ENCODE assay signal across 9 mouse cellular contexts in genomic region chrX:142200295-142200694, GRCm38 (mm10). TPM values are rescaled to one million over a fixed set of nuclear protein-coding genes. Genes with fewer than 3 reads are reported as not detected.
DNase-seq lines count a peak whose midpoint lies in the region; ATAC-seq lines count a peak whose summit lies in the region.
"Had no signal": no experiment of that assay in that cellular context is flagged by ENCODE, and none has a peak within 500 bp of the region (broad histone marks: within the 10 kb centered on the region; RNA-seq: fewer than 3 reads in every experiment).

No protein-coding gene starts in this region.

- H3K36me3 ChIP-seq in embryonic facial prominence, embryonic 14.5 days (ENCODE audit: control insufficient read depth, insufficient read depth, low read length): no peaks in the 10 kb centered on the region
- H3K36me3 ChIP-seq in midbrain, embryonic 15.5 days (replicated peaks): no peaks in the 10 kb centered on the region

- no peaks in the 10 kb centered on the region for H3K4me1 ChIP-seq in embryonic facial prominence, embryonic 14.5 days (ENCODE audit: control insufficient read depth, insufficient read depth, low read length)
- H3K4me1 ChIP-seq in midbrain, embryonic 15.5 days: no peaks in the 10 kb centered on the region

- H3K9ac ChIP-seq in embryonic facial prominence, embryonic 14.5 days (ENCODE audit: low read depth, low read length): no peak overlapping the region
- no peak overlapping the region for H3K9ac ChIP-seq in midbrain, embryonic 15.5 days

- no peak overlapping the region for H3K4me3 ChIP-seq in embryonic facial prominence, embryonic 14.5 days (ENCODE audit: low read depth, low read length)
- no peak overlapping the region for H3K4me3 ChIP-seq in midbrain, embryonic 15.5 days

- DNase-seq in heart, adult 8-10 months (ENCODE audit: low spot score): peak; percentile 38
- DNase-seq in heart, postnatal 25 days (ENCODE audit: low spot score): no peak
- peak; percentile 36 to 38 for DNase-seq in B cell, adult 2 months
- peak; percentile 20 for DNase-seq in T-cell, adult 2 months (ENCODE audit: low spot score)
- DNase-seq in embryonic facial prominence, embryonic 14.5 days (ENCODE audit: low spot score): peak; percentile 26
- peak; percentile 69 for DNase-seq in layer of hippocampus, adult 9-10 months (ENCODE audit: low spot score)
- DNase-seq in spleen, postnatal 4 days (ENCODE audit: low spot score in 2 of 2): no peak

- intact Hi-C loops in heart, postnatal 25 days (cut with DNase I): loop anchor here (1.0 kb wide), 1 partner anchor 114 kb away; no protein-coding TSS in a partner anchor

- no peak for ATAC-seq in embryonic facial prominence, embryonic 14.5 days (ENCODE audit: low read depth)
- ATAC-seq in midbrain, embryonic 15.5 days (replicated peaks): peak; percentile 52; the same call in 1 of the 2 replicates

- no peak overlapping the region for H3K27ac ChIP-seq in embryonic facial prominence, embryonic 14.5 days (replicated peaks; ENCODE audit: low read depth, low read length)
- H3K27ac ChIP-seq in midbrain, embryonic 15.5 days: no peak overlapping the region

- no peak overlapping the region for H3K4me2 ChIP-seq in embryonic facial prominence, embryonic 14.5 days (ENCODE audit: low read depth, low read length)
- H3K4me2 ChIP-seq in midbrain, embryonic 15.5 days: no peak overlapping the region

- 17% methylated on average over 3 of the region's 3 CpGs for WGBS in embryonic facial prominence, embryonic 14.5 days
- WGBS in midbrain, embryonic 15.5 days: 14% methylated on average over 3 of the region's 3 CpGs

- no peaks in the 10 kb centered on the region for H3K9me3 ChIP-seq in embryonic facial prominence, embryonic 14.5 days (ENCODE audit: control insufficient read depth, low read length)
- H3K9me3 ChIP-seq in midbrain, embryonic 15.5 days: no peaks in the 10 kb centered on the region

- peaks cover 5% of the 10 kb centered on the region for H3K27me3 ChIP-seq in embryonic facial prominence, embryonic 14.5 days (replicated peaks; ENCODE audit: control insufficient read depth, insufficient read depth, low read length)
- peaks cover 6% of the 10 kb centered on the region; the same call in 1 of the 2 replicates for H3K27me3 ChIP-seq in midbrain, embryonic 15.5 days (replicated peaks)

RNA-seq across cellular contexts. Expression of gene Gucy2f, which starts 3.6 kb away (rescaled TPM):
- total RNA-seq in heart, adult 8-10 months (2022): not detected
- total RNA-seq in heart, postnatal 25 days (2021): not detected
- 0.07 and 0.17 TPM in 2 replicates for polyA plus RNA-seq in embryonic facial prominence, embryonic 14.5 days (2014; fragmentation: Nextera tagmentation; extraction: Ambion mirVana)
- 0.04 and 0.05 TPM in 2 replicates for polyA plus RNA-seq in midbrain, embryonic 15.5 days (2015; fragmentation: Nextera tagmentation; extraction: Ambion mirVana)
- polyA plus RNA-seq: liver, embryonic 16.5 days had no signal

RNA-seq across cellular contexts. Expression of gene Nxt2, which starts 26.3 kb away (rescaled TPM):
- 1 to 10 TPM; 6.1 to 7.4 (median 6.4) TPM for total RNA-seq in heart, adult 8-10 months (2022)
- total RNA-seq in heart, postnatal 25 days (2021): 1 to 10 TPM; 5.9 to 7.5 TPM
- 15.5 and 18.6 TPM in 2 replicates for polyA plus RNA-seq in embryonic facial prominence, embryonic 14.5 days (2014; fragmentation: Nextera tagmentation; extraction: Ambion mirVana)
- 16.0 and 19.2 TPM in 2 replicates for polyA plus RNA-seq in midbrain, embryonic 15.5 days (2015; fragmentation: Nextera tagmentation; extraction: Ambion mirVana)

Comparison
In these comparisons a context has a peak if more than half of its experiments do, and no peak if none do; other contexts are left out.
1. DNase-seq: peak in heart, adult 8-10 months (single experiment), B cell, adult 2 months (2 of 2), T-cell, adult 2 months (single experiment), embryonic facial prominence, embryonic 14.5 days (single experiment) and layer of hippocampus, adult 9-10 months (single experiment); none in heart, postnatal 25 days (single experiment) and spleen, postnatal 4 days (0 of 2).